Mouse (Mus musculus): ENCODE results near the gene Bmper.

- TF ChIP-seq GATA1 (IDR thresholded peaks at IDR 0.05; ENCODE audit: borderline replicate concordance, low read length): no peak
- no peak for TF ChIP-seq FLI1 (IDR thresholded peaks at IDR 0.05; ENCODE audit: low read length)
These were observed 83.3 kb downstream of the Bmper start for GRCm38 (mm10) chr9:23306226-23306625.

Measured in megakaryocyte, embryonic 14.5 days (primary cell).